Mouse (Mus musculus): ENCODE data around the gene Tmprss7. TPM values are rescaled to one million over a fixed set of nuclear protein-coding genes. Genes with fewer than 3 reads are reported as not detected.

Gene Tmprss7
- total RNA-seq, 2 experiments from 2014 or later: 0.17 to 0.26 TPM

DNA sequence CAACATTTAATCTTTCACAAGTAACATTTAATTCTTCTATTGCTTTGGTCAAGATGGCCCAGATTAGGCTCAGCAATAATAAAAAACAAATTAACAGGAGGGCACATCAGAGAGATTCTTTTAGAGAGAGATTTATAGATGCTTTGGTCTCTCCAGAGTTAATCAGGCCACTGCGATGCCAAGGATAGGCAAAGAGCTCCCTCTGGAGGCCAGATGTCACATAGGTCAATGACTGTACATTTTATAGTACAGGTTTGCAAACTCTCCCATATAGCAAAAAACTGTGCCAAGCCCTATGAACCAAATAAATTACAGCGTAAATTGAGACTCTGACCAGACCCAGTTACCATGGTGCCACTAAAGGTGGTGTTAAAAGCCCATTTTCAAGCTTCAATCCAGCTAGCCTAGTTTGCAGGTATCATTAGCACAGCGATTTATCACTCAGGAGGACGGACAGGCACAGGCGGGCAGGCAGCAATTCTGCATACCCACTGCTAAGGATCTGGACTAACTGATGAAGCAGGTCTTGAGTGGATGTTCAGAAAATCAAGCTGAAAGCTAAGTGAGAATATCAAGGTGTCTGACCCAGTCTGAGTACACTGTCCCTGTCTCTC is 63.0 kb downstream of the Tmprss7 start:
- DNase-seq (ENCODE audit: low spot score in 2 of 2): peak; percentile 59 to 64

DNA sequence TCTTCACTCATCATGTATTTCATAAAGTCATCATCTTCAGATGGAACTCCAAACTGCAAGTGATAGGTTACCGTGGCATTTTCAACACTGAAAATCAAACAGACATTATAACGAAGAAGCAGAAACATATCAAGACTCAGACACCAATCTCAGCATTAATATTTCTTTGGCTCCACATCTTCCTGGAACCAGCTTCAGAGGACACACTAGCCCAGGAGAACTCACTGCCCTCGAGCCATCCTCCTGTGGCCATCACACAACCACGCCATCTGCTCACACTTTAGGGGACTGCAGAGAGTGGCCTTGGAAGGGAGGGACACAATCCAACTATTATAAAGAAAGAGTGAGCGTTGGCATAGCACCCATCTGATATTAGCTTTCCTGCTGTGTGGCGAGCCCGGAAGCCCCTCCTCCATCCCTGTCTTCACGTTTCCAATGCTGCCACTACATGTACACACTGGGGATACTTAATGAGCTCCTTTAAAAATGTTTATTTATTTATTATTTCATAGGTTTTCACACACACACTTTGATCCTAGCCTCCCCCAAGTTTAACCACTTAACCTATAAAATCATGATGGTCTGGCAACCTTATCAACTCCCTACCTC is 63.9 kb downstream of the Tmprss7 start:
- no peak for DNase-seq (ENCODE audit: low spot score in 2 of 2)

DNA sequence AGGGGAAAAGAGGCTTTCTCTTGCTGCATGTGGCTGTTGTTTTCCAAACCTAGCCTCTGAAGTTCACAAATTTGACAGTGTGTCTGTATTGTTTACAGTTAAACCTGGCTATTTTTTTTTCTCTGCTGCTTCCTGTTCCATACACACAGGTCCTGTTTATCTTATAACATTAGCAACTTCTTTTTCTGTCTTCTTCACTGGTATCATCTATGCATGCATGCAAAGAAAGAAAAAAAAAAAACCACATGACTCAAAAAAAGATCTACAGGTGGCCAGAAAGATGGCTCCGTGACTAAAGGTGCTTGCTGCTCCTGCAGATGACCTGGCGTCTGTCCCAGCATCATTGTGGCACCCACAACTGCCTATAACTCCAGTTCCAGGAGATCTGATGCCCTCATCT is 68.1 kb downstream of the Tmprss7 start:
- DNase-seq (ENCODE audit: low spot score in 2 of 2): no peak

DNA sequence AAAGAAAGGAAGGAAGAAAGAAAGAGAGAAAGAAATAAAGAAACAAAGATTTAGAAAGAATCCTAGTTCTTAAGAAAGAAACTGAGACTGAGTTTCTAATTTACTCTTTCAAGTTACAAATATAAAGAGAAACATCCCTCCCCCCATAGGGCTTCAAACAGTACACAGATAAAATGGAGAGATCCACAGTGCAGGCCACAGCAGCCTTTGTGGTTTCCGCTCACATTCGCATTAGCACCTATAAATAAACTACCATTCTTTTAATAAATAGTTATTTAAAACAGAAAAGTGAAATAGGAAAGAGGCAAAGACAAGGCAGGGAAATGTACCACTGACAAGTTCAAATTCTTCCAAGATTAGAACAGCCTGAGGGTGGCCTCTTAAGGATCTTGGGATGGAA is 68.7 kb downstream of the Tmprss7 start:
- DNase-seq (ENCODE audit: low spot score in 2 of 2): no peak

DNA sequence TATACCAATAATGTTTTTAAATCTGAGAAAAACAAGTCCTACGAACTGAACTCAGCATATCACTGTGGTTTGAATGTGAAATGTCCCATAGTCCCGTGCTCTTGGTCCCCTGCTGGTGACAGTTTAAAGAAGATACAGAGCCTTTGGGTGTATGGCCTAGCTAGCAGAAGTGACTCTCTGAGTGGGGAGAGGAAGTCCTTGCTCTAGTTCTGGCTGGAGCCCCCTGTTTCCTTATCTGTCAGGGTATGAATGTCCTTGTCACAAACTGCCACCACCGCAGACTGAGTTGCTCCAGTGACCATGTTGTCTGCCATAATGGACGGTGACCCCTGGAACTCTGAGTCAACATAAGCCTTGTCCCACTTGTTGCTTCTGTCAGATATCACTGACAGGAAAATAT is 70.2 kb downstream of the Tmprss7 start:
- no peak for DNase-seq (ENCODE audit: low spot score in 2 of 2)

DNA sequence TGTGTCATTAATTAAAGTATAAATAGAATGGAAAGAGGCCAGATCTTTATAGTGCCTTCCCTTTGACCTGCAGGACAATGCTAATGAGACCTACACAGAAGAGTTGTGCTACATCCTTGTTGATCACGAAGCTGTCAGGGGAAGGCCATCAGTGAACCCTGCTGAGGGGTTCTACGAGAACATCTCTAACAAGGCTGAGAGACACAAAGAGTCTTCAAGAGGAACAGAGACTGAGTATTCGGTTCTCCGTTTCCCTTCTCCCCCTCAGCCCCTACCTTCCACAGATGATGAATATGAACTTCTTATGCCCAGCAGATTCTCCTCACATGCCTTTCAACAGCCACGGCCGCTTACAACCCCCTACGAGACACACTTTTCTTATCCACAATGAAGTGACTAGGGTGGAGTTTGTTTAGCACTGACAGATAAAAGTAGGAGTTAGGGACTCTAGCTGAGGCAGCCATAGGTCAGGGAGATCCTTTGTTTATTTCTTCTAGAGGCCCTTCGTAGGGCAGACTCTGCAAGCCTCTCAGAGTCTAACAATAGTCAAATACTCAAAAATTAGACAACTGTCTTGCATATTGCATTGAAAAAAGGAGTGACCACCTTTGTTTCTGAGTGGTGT is 73.6 kb downstream of the Tmprss7 start:
- DNase-seq (ENCODE audit: low spot score in 2 of 2): no peak

DNA sequence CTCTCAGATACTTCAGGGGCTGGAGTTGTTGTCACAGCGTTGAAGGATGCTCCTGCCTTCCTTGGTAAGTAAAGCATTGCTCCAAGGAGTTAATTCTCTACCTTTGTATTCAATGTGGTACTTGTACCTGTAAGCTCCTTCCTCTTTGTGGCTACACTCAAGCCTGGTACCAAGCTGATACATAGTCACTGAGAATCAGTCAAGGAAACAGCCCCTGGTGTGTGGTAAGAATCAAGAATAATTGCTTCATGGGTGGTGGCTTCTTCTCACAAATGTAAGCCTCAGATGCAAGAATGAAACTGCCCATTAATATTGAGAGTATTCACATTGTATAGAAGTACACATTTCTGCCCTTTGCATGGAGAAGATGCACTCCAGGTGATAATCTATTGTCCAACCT is 77.5 kb downstream of the Tmprss7 start:
- DNase-seq (ENCODE audit: low spot score in 2 of 2): no peak

DNA sequence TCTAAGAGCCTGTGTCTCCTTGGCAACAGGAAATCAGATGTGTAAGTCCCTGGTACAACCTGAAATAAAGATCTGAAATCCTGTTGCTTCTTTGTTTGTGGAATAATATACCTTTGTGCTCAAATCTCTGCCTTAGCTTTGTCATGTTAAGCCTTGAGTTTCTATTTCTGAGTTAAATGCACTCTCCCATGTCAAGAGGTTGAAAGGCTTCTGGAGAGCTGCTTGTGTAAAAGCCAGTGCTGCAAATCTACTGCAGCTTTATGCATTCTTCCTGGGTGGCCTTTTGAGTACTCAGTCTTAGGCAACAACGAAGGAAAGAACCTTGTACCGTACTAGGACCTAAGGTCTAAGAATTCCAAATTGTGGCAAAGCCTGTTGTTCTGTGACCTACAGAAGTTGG is 80.2 kb downstream of the Tmprss7 start:
- DNase-seq (ENCODE audit: low spot score in 2 of 2): no peak

DNA sequence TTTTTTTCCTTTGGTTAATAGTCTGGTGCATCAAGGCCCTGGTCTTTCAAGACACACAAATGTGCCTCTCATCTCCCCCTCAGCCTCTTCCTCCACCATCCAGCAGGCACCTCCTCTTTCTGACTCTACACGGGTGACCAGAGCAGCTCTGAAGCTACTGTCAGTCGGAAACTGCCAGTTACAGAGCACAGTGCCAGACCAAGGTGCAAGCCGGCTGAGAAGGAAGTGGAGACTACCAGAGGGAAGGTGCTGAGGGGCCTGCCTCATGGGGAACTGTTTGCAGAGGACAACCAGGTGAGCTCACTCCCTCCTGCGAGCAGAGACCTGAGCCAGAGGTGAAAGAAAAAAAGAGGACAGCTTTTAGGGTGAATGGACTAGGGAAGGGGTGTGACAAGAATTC is 83.2 kb downstream of the Tmprss7 start, which contains the start of gene Gcsam:
Gcsam (plus strand) TSS at position 114 of the 400 bp plus-strand sequence.
- DNase-seq (ENCODE audit: low spot score in 2 of 2): no peak

DNA sequence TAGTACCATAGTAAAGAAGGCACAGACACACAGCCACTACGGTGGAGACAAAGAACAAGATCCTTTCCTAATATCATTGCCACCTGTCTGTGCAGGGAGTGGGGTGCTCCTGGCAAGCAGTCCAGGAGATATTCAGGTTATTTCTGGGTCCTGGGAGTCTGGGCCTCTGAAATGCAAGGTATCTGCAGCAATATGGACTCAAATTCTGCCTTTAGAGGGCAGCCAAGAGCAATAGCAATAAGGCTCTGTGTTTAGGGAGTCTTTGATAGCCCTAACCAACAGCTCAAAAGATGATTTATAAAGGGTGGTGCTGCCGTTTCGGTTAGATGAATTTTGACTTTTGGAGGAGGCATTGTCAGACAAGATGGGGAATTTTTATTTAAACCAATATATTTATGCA is 84.2 kb downstream of the Tmprss7 start:
- DNase-seq (ENCODE audit: low spot score in 2 of 2): peak in 1 of 2 experiments; percentile 6

DNA sequence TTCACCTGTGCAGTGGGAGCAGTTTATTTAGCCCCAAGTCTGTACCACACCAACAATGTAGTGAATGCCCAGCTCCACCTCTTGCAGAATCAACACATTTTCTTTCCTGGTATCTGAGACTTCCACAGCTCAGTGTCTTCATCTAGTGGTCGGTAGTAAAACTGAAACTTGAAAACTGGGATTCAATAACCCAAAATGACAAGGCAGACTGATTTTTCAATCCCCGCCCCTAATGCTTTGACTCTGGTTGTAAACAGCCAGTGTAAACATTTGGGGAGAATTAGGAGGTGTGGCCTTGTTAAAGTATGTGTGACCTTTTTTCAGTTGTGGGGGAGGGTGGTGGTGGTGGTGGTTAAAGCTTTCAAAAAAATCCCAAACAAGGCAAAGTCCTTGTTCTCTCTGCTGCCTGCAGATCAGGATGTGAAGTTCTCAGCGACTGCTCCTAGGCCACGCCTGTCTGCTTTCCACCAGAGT is 84.9 kb downstream of the Tmprss7 start:
- DNase-seq (ENCODE audit: low spot score in 2 of 2): no peak

Other genes with a start within 250 kb of the Tmprss7 start
- under 1 TPM in 1 of 2 experiments, not detected in 1; 0.10 TPM for gene Gm609, start 200.7 kb downstream of the Tmprss7 start, total RNA-seq (2021)
- gene Gm17783, start 161.6 kb downstream of the Tmprss7 start, total RNA-seq (2021): not detected
- gene Slc9c1, start 158.3 kb downstream of the Tmprss7 start, total RNA-seq (2021): not detected
- gene Gcsam, start 83.3 kb downstream of the Tmprss7 start, total RNA-seq (2021): under 1 TPM in 1 of 2 experiments, not detected in 1; 0.42 TPM
- gene BC016579, start 39.6 kb downstream of the Tmprss7 start, total RNA-seq (2021): under 1 TPM in 1 of 2 experiments, not detected in 1; 0.22 TPM
- gene Tagln3, start 30.9 kb upstream of the Tmprss7 start, total RNA-seq (2021): 1 to 10 TPM; 3.4 to 4.8 TPM
- 10 to 100 TPM; 14.2 to 27.5 TPM for gene Abhd10, start 49.3 kb upstream of the Tmprss7 start, total RNA-seq (2021)